Mouse (Mus musculus) lung, postnatal 0 days (tissue): ENCODE data around the gene Fgf2.

Experiments
- CTCF ChIP-seq: IDR thresholded peaks from 2 replicates; pipeline ENCODE4 v1.5.1; 2016; ENCODE audit warnings: antibody characterized with exemption, mild to moderate bottlenecking
- EP300 ChIP-seq: IDR thresholded peaks from 2 replicates; pipeline ENCODE4 v1.6.1; 2016; ENCODE audit warnings: antibody characterized with exemption, mild to moderate bottlenecking, control low read depth

DNA sequence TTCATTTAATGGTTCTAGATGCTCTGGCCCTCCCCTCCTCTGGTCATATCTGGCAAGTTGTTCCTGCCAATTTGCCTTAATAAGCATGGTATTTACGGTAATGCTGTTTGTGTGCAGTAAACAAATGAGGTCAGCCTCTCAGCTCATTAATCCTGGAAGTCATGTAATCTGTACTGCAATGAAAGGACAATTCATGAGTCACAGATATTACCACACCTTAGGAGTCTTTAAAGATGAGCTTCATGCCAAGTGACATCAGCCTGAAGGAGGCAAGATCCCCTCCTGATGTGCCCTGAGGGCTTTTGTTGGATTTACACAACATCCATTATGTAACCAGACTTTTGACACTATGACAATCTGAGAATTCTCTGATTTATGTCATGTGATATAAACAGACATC, 6.6 kb downstream of the Fgf2 start:
- TF ChIP-seq CTCF, result no peak
- TF ChIP-seq EP300, result peak; percentile 37; the same call in 1 of the 2 replicates
